Mouse (Mus musculus): ENCODE measurements around the gene A830018L16Rik.
"Not testable (repeated sequence)": the region's sequence is repeated elsewhere in the genome, so short reads cannot be mapped to it uniquely, and the experiment has no call there.

A830018L16Rik gene

GRCm38 (mm10) chr1:12008789-12009550 is 595.1 kb downstream of the A830018L16Rik start:
- DNase-seq, result no peak

GRCm38 (mm10) chr1:12009551-12009846 is 595.6 kb downstream of the A830018L16Rik start:
- DNase-seq, result no peak

GRCm38 (mm10) chr1:12010607-12011006 is 596.7 kb downstream of the A830018L16Rik start:
- DNase-seq, result no peak

GRCm38 (mm10) chr1:12020646-12021045 is 606.7 kb downstream of the A830018L16Rik start:
- DNase-seq, result not testable (repeated sequence)
